Mouse (Mus musculus) yolk sac, embryonic 10.5 days (tissue): ENCODE data around the gene Ppm1f.
A peak's percentile ranks its signal among the peaks of the same experiment; 100 is the strongest.
"Not testable (repeated sequence)": the region's sequence is repeated elsewhere in the genome, so short reads cannot be mapped to it uniquely, and the experiment has no call there.

Experiments used
- DNase-seq: peaks from one replicate; pipeline ENCODE4 v3.0.0-alpha.2; 2017; ENCODE audit warnings: low spot score

Ppm1f gene

GRCm38 (mm10) chr16:16896382-16897055 lies at the start of gene Ppm1f:
Gene Ppm1f (plus strand): TSS chr16:16896469.
- peak; percentile 91 for DNase-seq

GRCm38 (mm10) chr16:16849196-16849595 lies 47.1 kb upstream of the Ppm1f start:
- DNase-seq: no peak

GRCm38 (mm10) chr16:16852411-16852810 lies 43.9 kb upstream of the Ppm1f start:
- no peak for DNase-seq

GRCm38 (mm10) chr16:16854836-16855235 lies 41.4 kb upstream of the Ppm1f start:
- DNase-seq: no peak

GRCm38 (mm10) chr16:16855541-16855940 lies 40.7 kb upstream of the Ppm1f start:
- no peak for DNase-seq

GRCm38 (mm10) chr16:16856054-16856453 lies 40.2 kb upstream of the Ppm1f start:
- not testable (repeated sequence) for DNase-seq

- no peak for DNase-seq
Measured at GRCm38 (mm10) chr16:16856731-16857476, 39.4 kb upstream of the Ppm1f start.

- DNase-seq: no peak
Measured at GRCm38 (mm10) chr16:16862288-16862687, 34.0 kb upstream of the Ppm1f start.

- no peak for DNase-seq
Measured at GRCm38 (mm10) chr16:16863978-16864377, 32.3 kb upstream of the Ppm1f start, which contains the start of gene Igll1. Gene Igll1 (minus strand): TSS chr16:16863985.

GRCm38 (mm10) chr16:16865217-16865616 lies 31.1 kb upstream of the Ppm1f start:
- DNase-seq: no peak

GRCm38 (mm10) chr16:16865696-16866561 lies 30.3 kb upstream of the Ppm1f start:
- no peak for DNase-seq

GRCm38 (mm10) chr16:16870241-16870616 lies 26.0 kb upstream of the Ppm1f start:
- DNase-seq: no peak

- peak; percentile 95 for DNase-seq
Measured at GRCm38 (mm10) chr16:16870617-16871331, 25.5 kb upstream of the Ppm1f start, which contains the start of the genes Top3b and Vpreb1. Gene Top3b (plus strand): TSS chr16:16870736. Gene Vpreb1 (minus strand): TSS chr16:16870843.

- DNase-seq: no peak
Measured at GRCm38 (mm10) chr16:16879025-16879424, 17.2 kb upstream of the Ppm1f start.

GRCm38 (mm10) chr16:16888341-16888740 lies 7.9 kb upstream of the Ppm1f start:
- no peak for DNase-seq

GRCm38 (mm10) chr16:16892366-16892765 lies 3.9 kb upstream of the Ppm1f start:
- DNase-seq: no peak

- DNase-seq: no peak
Measured at GRCm38 (mm10) chr16:16896015-16896381, 271 bp upstream of the Ppm1f start.

GRCm38 (mm10) chr16:16897056-16897584 lies 851 bp downstream of the Ppm1f start:
- peak; percentile 13 for DNase-seq

- DNase-seq: no peak
Measured at GRCm38 (mm10) chr16:16902329-16902728, 6.1 kb downstream of the Ppm1f start.

- no peak for DNase-seq
Measured at GRCm38 (mm10) chr16:16903188-16903587, 6.9 kb downstream of the Ppm1f start.

- DNase-seq: peak; percentile 23
Measured at GRCm38 (mm10) chr16:16907799-16908198, 11.5 kb downstream of the Ppm1f start.
